Mouse (Mus musculus): ENCODE measurements at regions not wholly inside any gene's neighbourhood (a gene's known extent, or its start where the extent isn't known, plus 50 kb on each side); places are given as distances from the start of the nearest gene placed in this dataset.

DNA sequence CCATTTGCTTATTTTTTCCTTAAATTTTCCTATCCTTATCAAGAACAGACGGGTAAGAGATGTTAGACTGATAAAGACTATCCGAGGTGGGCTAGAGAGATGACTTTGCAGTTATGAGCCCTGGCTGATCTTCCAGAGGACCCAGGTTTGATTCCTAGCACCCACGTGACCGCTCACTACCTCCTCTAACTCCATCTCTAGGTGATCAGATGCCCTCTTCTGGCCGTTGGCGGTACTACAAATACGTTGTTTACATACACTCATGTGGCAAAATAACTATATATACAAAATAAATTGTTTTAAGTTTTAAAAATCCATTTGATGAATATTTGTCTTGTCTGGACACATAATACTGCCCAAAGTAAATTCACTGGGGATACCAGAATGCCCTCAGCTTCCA is 604.6 kb downstream of the Adgrl2 start:
- TF ChIP-seq POLR2A (IDR thresholded peaks at IDR 0.05; ENCODE audit: borderline replicate concordance, extremely low read depth, insufficient read depth, insufficient read length, poor library complexity, severe bottlenecking), result no peak
- TF ChIP-seq CTCF (IDR thresholded peaks at IDR 0.05; ENCODE audit: borderline replicate concordance, extremely low read depth, insufficient read depth, insufficient read length), result peak; percentile 32; the same call in 1 of the 2 replicates
